Mouse (Mus musculus) left cerebral cortex, postnatal 4 days (tissue): ENCODE measurements around the gene Nemf. TPM values are rescaled to one million over a fixed set of nuclear protein-coding genes. Genes with fewer than 3 reads are reported as not detected.

Source experiments
- DNase-seq: peaks from one replicate; pipeline ENCODE4 v3.0.0-alpha.2; 2022
- intact Hi-C: fragments of 180-260 bp; cut with DNase I; formaldehyde crosslinking; loops from one replicate; pipeline ENCODE4 v1.15.1; 2025
- total RNA-seq, 2 experiments: library from RNA; stranded (reverse); gene quantifications; 2 replicates each; pipeline ENCODE4 v1.2.3; 2021

Gene Nemf
- total RNA-seq, 2 experiments from 2014 or later, result 50.9 to 51.1 TPM

GRCm38 (mm10) chr12:69332147-69332546 is 24.8 kb downstream of the Nemf start:
- intact Hi-C loops, result no loop called here
- DNase-seq, result no peak

GRCm38 (mm10) chr12:69331187-69331586 is 25.8 kb downstream of the Nemf start:
- no peak for DNase-seq
- intact Hi-C loops, result no loop called here

- intact Hi-C loops, result no loop called here
These were observed 38.5 kb downstream of the Nemf start for GRCm38 (mm10) chr12:69318431-69318830.

GRCm38 (mm10) chr12:69309659-69310058 is 47.3 kb downstream of the Nemf start:
- DNase-seq, result no peak
- intact Hi-C loops, result loop anchor here (5.0 kb wide), 1 partner anchor 38 kb away; no protein-coding TSS in a partner anchor

More at GRCm38 (mm10) chr12:69318431-69318830, 38.5 kb downstream of the Nemf start:
- no peak for DNase-seq

- intact Hi-C loops, result no loop called here
- DNase-seq, result no peak
These were observed 50.6 kb downstream of the Nemf start for GRCm38 (mm10) chr12:69306333-69306732.

GRCm38 (mm10) chr12:69304051-69304450 is 52.9 kb downstream of the Nemf start:
- intact Hi-C loops, result no loop called here
- no peak for DNase-seq

- intact Hi-C loops, result no loop called here
- DNase-seq, result no peak
These were observed 54.8 kb downstream of the Nemf start for GRCm38 (mm10) chr12:69302171-69302570.

- no peak for DNase-seq
- intact Hi-C loops, result no loop called here
These were observed 56.6 kb downstream of the Nemf start for GRCm38 (mm10) chr12:69300391-69300790.

GRCm38 (mm10) chr12:69299831-69300230 is 57.1 kb downstream of the Nemf start:
- DNase-seq, result no peak
- intact Hi-C loops, result loop anchor here (5.0 kb wide), 1 partner anchor 103 kb away; the partner anchor contains the start of genes Dnaaf2 and Gm49383

GRCm38 (mm10) chr12:69299231-69299630 is 57.7 kb downstream of the Nemf start:
- DNase-seq, result no peak
- intact Hi-C loops, result loop anchor here (5.0 kb wide), 1 partner anchor 102 kb away; the partner anchor contains the start of genes Dnaaf2 and Gm49383

GRCm38 (mm10) chr12:69298281-69298680 is 58.7 kb downstream of the Nemf start:
- intact Hi-C loops, result loop anchor here (5.0 kb wide), 1 partner anchor 101 kb away; the partner anchor contains the start of genes Dnaaf2 and Gm49383
- DNase-seq, result no peak

GRCm38 (mm10) chr12:69297411-69298150 is 59.4 kb downstream of the Nemf start:
- intact Hi-C loops, result loop anchor here (5.0 kb wide), 1 partner anchor 100 kb away; the partner anchor contains the start of genes Dnaaf2 and Gm49383

GRCm38 (mm10) chr12:69296511-69297410 is 60.2 kb downstream of the Nemf start, which contains the start of gene Klhdc2:
TSS of gene Klhdc2 (plus strand) at chr12:69296681.
- intact Hi-C loops, result loop anchor here (5.0 kb wide), 1 partner anchor 99 kb away; the partner anchor contains the start of genes Dnaaf2 and Gm49383

More at GRCm38 (mm10) chr12:69297411-69298150, 59.4 kb downstream of the Nemf start:
- DNase-seq, result no peak

GRCm38 (mm10) chr12:69295651-69296050 is 61.3 kb downstream of the Nemf start:
- no peak for DNase-seq
- intact Hi-C loops, result loop anchor here (5.0 kb wide), 1 partner anchor 98 kb away; the partner anchor contains the start of genes Dnaaf2 and Gm49383

More at GRCm38 (mm10) chr12:69296511-69297410, 60.2 kb downstream of the Nemf start, which contains the start of gene Klhdc2:
- peak; percentile 91 for DNase-seq

- DNase-seq, result no peak
- intact Hi-C loops, result loop anchor here (5.0 kb wide), 1 partner anchor 98 kb away; the partner anchor contains the start of genes Dnaaf2 and Gm49383
These were observed 62.0 kb downstream of the Nemf start for GRCm38 (mm10) chr12:69294936-69295335.

GRCm38 (mm10) chr12:69293815-69294214 is 63.1 kb downstream of the Nemf start:
- intact Hi-C loops, result no loop called here
- no peak for DNase-seq

GRCm38 (mm10) chr12:69292401-69292800 is 64.6 kb downstream of the Nemf start:
- no peak for DNase-seq
- intact Hi-C loops, result no loop called here

- intact Hi-C loops, result no loop called here
- DNase-seq, result no peak
These were observed 68.3 kb downstream of the Nemf start for GRCm38 (mm10) chr12:69288699-69289098.

- no peak for DNase-seq
These were observed 69.4 kb downstream of the Nemf start for GRCm38 (mm10) chr12:69287535-69287934.

GRCm38 (mm10) chr12:69283146-69283545 is 73.8 kb downstream of the Nemf start:
- intact Hi-C loops, result no loop called here
- DNase-seq, result no peak

More at GRCm38 (mm10) chr12:69287535-69287934, 69.4 kb downstream of the Nemf start:
- intact Hi-C loops, result no loop called here

- intact Hi-C loops, result no loop called here
These were observed 76.0 kb downstream of the Nemf start for GRCm38 (mm10) chr12:69280915-69281314.

More at GRCm38 (mm10) chr12:69280915-69281314, 76.0 kb downstream of the Nemf start:
- DNase-seq, result no peak
